In the genomic region with DNA sequence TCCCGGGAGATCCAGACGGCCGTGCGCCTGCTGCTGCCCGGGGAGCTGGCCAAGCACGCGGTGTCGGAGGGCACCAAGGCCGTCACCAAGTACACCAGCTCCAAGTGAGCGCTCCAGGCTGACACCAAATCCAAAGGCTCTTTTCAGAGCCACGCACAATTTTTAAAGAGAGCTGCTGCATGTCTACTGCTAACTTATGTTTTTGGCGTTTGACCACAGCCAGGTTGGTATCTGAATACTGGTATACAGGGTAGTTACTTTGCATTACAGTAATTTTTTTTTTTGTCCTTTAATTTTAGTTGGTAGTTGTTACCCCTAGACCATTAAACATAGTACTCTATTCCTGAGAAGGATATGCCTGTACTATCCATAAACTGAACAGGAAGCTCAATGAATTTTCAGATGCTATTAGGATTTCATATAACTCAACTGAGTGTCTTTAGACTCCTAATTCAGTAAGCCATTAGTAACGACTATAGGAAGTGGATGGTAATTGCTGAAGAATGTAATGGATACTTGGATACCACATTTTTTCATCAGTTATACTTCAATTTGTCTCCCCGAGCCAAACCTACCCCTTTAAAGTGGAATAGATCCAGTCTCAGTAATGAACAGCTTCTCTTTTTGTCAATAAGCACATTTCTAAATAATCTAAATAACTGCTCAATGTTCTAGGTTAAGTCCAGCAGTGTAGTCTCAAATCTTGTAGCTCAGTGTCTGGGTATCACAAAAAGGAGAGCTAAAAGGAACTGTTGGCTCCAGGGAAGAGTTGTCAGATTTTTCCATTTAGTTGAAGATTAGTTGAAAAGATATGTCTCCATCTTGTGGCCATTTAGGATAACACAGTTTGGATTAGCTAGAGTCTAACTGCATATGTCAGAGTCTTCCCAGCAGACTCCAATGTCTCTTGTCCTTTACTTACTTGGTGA, we compare ENCODE assay signal across 8 mouse cellular contexts. TPM values are rescaled to one million over a fixed set of nuclear protein-coding genes. Genes with fewer than 3 reads are reported as not detected.
A peak's percentile ranks its signal among the peaks of the same experiment; 100 is the strongest.
DNase-seq lines count a peak whose midpoint lies in the region; ATAC-seq and TF ChIP-seq lines count a peak whose summit lies in the region.

No protein-coding gene starts in this region.

- H3K36me3 ChIP-seq in heart, embryonic 12.5 days = no peaks in the 10 kb centered on the region
- peaks cover 0 to 4% of the 10 kb centered on the region in 2 experiments; a peak in 2 of 4 replicates for H3K36me3 ChIP-seq in MEL (ENCODE audit: control insufficient read depth in 1 of 2, insufficient read depth in 2 of 2, low read length in 2 of 2)
- no peaks in the 10 kb centered on the region for H3K36me3 ChIP-seq in kidney, postnatal 0 days (ENCODE audit: insufficient read depth, low read length)
- no peaks in the 10 kb centered on the region for H3K36me3 ChIP-seq in midbrain, embryonic 15.5 days (replicated peaks)

- peaks cover 14% of the 10 kb centered on the region; the same call in 1 of the 2 replicates for H3K4me1 ChIP-seq in heart, embryonic 12.5 days (replicated peaks)
- peaks cover 0 to 4% of the 10 kb centered on the region in 2 experiments; a peak in 1 of 4 replicates for H3K4me1 ChIP-seq in MEL (ENCODE audit: control insufficient read depth in 1 of 2, insufficient read depth in 2 of 2, low read length in 2 of 2)
- peaks cover 2% of the 10 kb centered on the region; the same call in 1 of the 2 replicates for H3K4me1 ChIP-seq in embryonic fibroblast, embryonic 13.5 days (ENCODE audit: control insufficient read depth, insufficient read depth, low read length)
- H3K4me1 ChIP-seq in kidney, postnatal 0 days (replicated peaks; ENCODE audit: insufficient read depth, low read length) = peaks cover 6% of the 10 kb centered on the region; the same call in 1 of the 2 replicates
- peaks cover 33% of the 10 kb centered on the region for H3K4me1 ChIP-seq in midbrain, embryonic 15.5 days

- peak overlapping the region; percentile 74 for H3K4me2 ChIP-seq in heart, embryonic 12.5 days
- H3K4me2 ChIP-seq in kidney, postnatal 0 days (ENCODE audit: low read length) = peak overlapping the region; percentile 51
- peak overlapping the region; percentile 87 for H3K4me2 ChIP-seq in midbrain, embryonic 15.5 days

- peak; percentile 85 to 88 for TF ChIP-seq POLR2A in MEL (IDR thresholded peaks at IDR 0.05; ENCODE audit: control insufficient read depth in 1 of 2, insufficient read depth in 1 of 2, low read depth in 1 of 2, low read length in 2 of 2, poor library complexity in 1 of 2)
- TF ChIP-seq POLR2A in embryonic fibroblast, embryonic 13.5 days (IDR thresholded peaks at IDR 0.05; ENCODE audit: low read depth, low read length) = peak; percentile 16; the same call in 1 of the 2 replicates

- H3K9ac ChIP-seq in heart, embryonic 12.5 days = peak overlapping the region; percentile 65
- peak overlapping the region; percentile 39; the same call in 1 of the 2 replicates for H3K9ac ChIP-seq in MEL (ENCODE audit: control insufficient read depth, low read depth, low read length, poor library complexity, severe bottlenecking)
- peak overlapping the region; percentile 44; the same call in 1 of the 2 replicates for H3K9ac ChIP-seq in kidney, postnatal 0 days (ENCODE audit: low read depth, low read length)
- H3K9ac ChIP-seq in midbrain, embryonic 15.5 days = peak overlapping the region; percentile 50

- ATAC-seq in heart, embryonic 12.5 days (ENCODE audit: insufficient number of reproducible peaks, low FRiP score) = peak; percentile 7; the same call in 1 of the 2 replicates
- 0 out of 2 replicates have a peak, but pooled peaks have one; percentile 5 for ATAC-seq in kidney, postnatal 0 days (replicated peaks; ENCODE audit: low FRiP score, low read depth)
- peak; percentile 41 for ATAC-seq in midbrain, embryonic 15.5 days (replicated peaks)

- TF ChIP-seq EP300 in MEL (IDR thresholded peaks at IDR 0.05; ENCODE audit: low read depth in 1 of 2, low read length in 2 of 2) = no peak

- peak in 1 of 3 experiments; percentile 52; a peak in 2 of 6 replicates for TF ChIP-seq CTCF in MEL (IDR thresholded peaks at IDR 0.05 in 2 of 3, conservative IDR thresholded peaks at IDR 0.05 in 1 of 3; ENCODE audit: control insufficient read depth in 1 of 3, insufficient read depth in 1 of 3, low read depth in 2 of 3, low read length in 3 of 3, poor library complexity in 1 of 3, severe bottlenecking in 1 of 3)
- no peak for TF ChIP-seq CTCF in embryonic fibroblast, embryonic 13.5 days (IDR thresholded peaks at IDR 0.05; ENCODE audit: borderline replicate concordance, insufficient read depth, low read length)
- peak; percentile 89 for TF ChIP-seq CTCF in kidney, postnatal 0 days (IDR thresholded peaks at IDR 0.05; ENCODE audit: low read depth)

- no peak for TF ChIP-seq RAD21 in MEL (IDR thresholded peaks at IDR 0.05; ENCODE audit: low read depth, low read length)

- H3K79me2 ChIP-seq in MEL (ENCODE audit: control insufficient read depth, insufficient read depth, low read length, poor library complexity) = no peaks in the 10 kb centered on the region; the same call in 1 of the 2 replicates

- peak overlapping the region; percentile 44 for H3K4me3 ChIP-seq in heart, embryonic 12.5 days
- peak overlapping the region in 1 of 2 experiments; percentile 19; a peak in 1 of 4 replicates for H3K4me3 ChIP-seq in MEL (ENCODE audit: control insufficient read depth in 1 of 2, insufficient read depth in 1 of 2, low read depth in 2 of 2, low read length in 2 of 2)
- peak overlapping the region; percentile 53 for H3K4me3 ChIP-seq in embryonic fibroblast, embryonic 13.5 days (ENCODE audit: insufficient read depth, low read length)
- peak overlapping the region; percentile 31 for H3K4me3 ChIP-seq in kidney, postnatal 0 days (replicated peaks; ENCODE audit: low read depth, low read length)
- peak overlapping the region; percentile 44 for H3K4me3 ChIP-seq in midbrain, embryonic 15.5 days

- 2% methylated on average over 12 of the region's 14 CpGs for WGBS in heart, embryonic 12.5 days
- 0% methylated on average over 9 of the region's 14 CpGs for WGBS in kidney, postnatal 0 days
- WGBS in midbrain, embryonic 15.5 days = under 1% methylated on average over 14 of the region's 14 CpGs

- no peaks in the 10 kb centered on the region for H3K9me3 ChIP-seq in heart, embryonic 12.5 days (replicated peaks)
- H3K9me3 ChIP-seq in MEL (replicated peaks; ENCODE audit: insufficient read depth, low read length) = no peaks in the 10 kb centered on the region
- H3K9me3 ChIP-seq in kidney, postnatal 0 days (replicated peaks; ENCODE audit: low read length) = no peaks in the 10 kb centered on the region
- H3K9me3 ChIP-seq in midbrain, embryonic 15.5 days = no peaks in the 10 kb centered on the region

- no peaks in the 10 kb centered on the region for H3K27me3 ChIP-seq in heart, embryonic 12.5 days (replicated peaks)
- no peaks in the 10 kb centered on the region for H3K27me3 ChIP-seq in MEL (ENCODE audit: control insufficient read depth in 1 of 2, insufficient read depth in 2 of 2, low read length in 2 of 2)
- H3K27me3 ChIP-seq in kidney, postnatal 0 days (ENCODE audit: insufficient read depth, low read length) = no peaks in the 10 kb centered on the region
- H3K27me3 ChIP-seq in midbrain, embryonic 15.5 days (replicated peaks) = no peaks in the 10 kb centered on the region

- H3K27ac ChIP-seq in heart, embryonic 12.5 days (ENCODE audit: poor library complexity, severe bottlenecking) = peak overlapping the region; percentile 79
- peak overlapping the region; percentile 76 for H3K27ac ChIP-seq in MEL (ENCODE audit: control insufficient read depth, low read depth, low read length)
- peak overlapping the region; percentile 46 for H3K27ac ChIP-seq in embryonic fibroblast, embryonic 13.5 days (ENCODE audit: insufficient read depth, low read length)
- H3K27ac ChIP-seq in kidney, postnatal 0 days = peak overlapping the region; percentile 70
- H3K27ac ChIP-seq in midbrain, embryonic 15.5 days = peak overlapping the region; percentile 85

- no peak for DNase-seq in heart, postnatal 4 days
- peak; percentile 88 for DNase-seq in MEL (ENCODE audit: low read depth, low spot score)
- DNase-seq in kidney, postnatal 0 days (ENCODE audit: low spot score) = peak; percentile 93
- DNase-seq in urinary bladder, adult 18-20 months (ENCODE audit: low spot score in 2 of 2) = no peak
- DNase-seq in right cerebral cortex, postnatal 14 days = no peak

RNA-seq across cellular contexts. Expression of a gene that starts 0.8 kb away (rescaled TPM):
- polyA plus RNA-seq in heart, embryonic 12.5 days (2016; fragmentation: Nextera tagmentation; extraction: Ambion mirVana) = 3.4 and 6.2 TPM in 2 replicates
- total RNA-seq in heart, postnatal 4 days (2021) = 100 to 1,000 TPM; 284 to 295 TPM
- total RNA-seq in MEL (2012; rRNA removed) = 2,032 and 2,655 TPM in 2 replicates
- 1 to 10 TPM in 1 of 2 experiments, not detected in 1; 4.7 TPM for polyA plus RNA-seq in MEL (2012; ENCODE audit: insufficient read depth in 1 of 2, insufficient read length in 2 of 2, low read depth in 1 of 2, low replicate concordance in 2 of 2, missing spikeins in 1 of 2)
- 4.1 and 8.4 TPM in 2 replicates for polyA plus RNA-seq in embryonic fibroblast, embryonic 13.5 days (2011; ENCODE audit: insufficient read length, low read depth, missing spikeins)
- 8.5 and 10.2 TPM in 2 replicates for polyA plus RNA-seq in kidney, postnatal 0 days (2015; fragmentation: Nextera tagmentation; extraction: Ambion mirVana)
- 2.9 and 3.0 TPM in 2 replicates for polyA plus RNA-seq in midbrain, embryonic 15.5 days (2015; fragmentation: Nextera tagmentation; extraction: Ambion mirVana)

RNA-seq across cellular contexts. Expression of a gene that starts 1.0 kb away (rescaled TPM):
- 11.6 and 14.5 TPM in 2 replicates for polyA plus RNA-seq in heart, embryonic 12.5 days (2016; fragmentation: Nextera tagmentation; extraction: Ambion mirVana)
- 100 to 1,000 TPM; 359 to 370 TPM for total RNA-seq in heart, postnatal 4 days (2021)
- total RNA-seq in MEL (2012; rRNA removed) = 766 and 975 TPM in 2 replicates
- polyA plus RNA-seq in MEL (2012; ENCODE audit: insufficient read depth in 1 of 2, insufficient read length in 2 of 2, low read depth in 1 of 2, low replicate concordance in 2 of 2, missing spikeins in 1 of 2) = 1 to 10 TPM in 1 of 2 experiments, not detected in 1; 5.9 TPM
- 2.6 TPM in 1 of 2 replicates, not detected in the other for polyA plus RNA-seq in embryonic fibroblast, embryonic 13.5 days (2011; ENCODE audit: insufficient read length, low read depth, missing spikeins)
- polyA plus RNA-seq in kidney, postnatal 0 days (2015; fragmentation: Nextera tagmentation; extraction: Ambion mirVana) = 33.8 and 48.4 TPM in 2 replicates
- polyA plus RNA-seq in midbrain, embryonic 15.5 days (2015; fragmentation: Nextera tagmentation; extraction: Ambion mirVana) = 5.4 and 6.8 TPM in 2 replicates

RNA-seq across cellular contexts. Expression of a gene that starts 2.6 kb away (rescaled TPM):
- 10.4 and 12.2 TPM in 2 replicates for polyA plus RNA-seq in heart, embryonic 12.5 days (2016; fragmentation: Nextera tagmentation; extraction: Ambion mirVana)
- total RNA-seq in heart, postnatal 4 days (2021) = 100 to 1,000 TPM; 139 to 147 TPM
- 1,065 and 1,370 TPM in 2 replicates for total RNA-seq in MEL (2012; rRNA removed)
- polyA plus RNA-seq in MEL (2012; ENCODE audit: insufficient read depth in 1 of 2, insufficient read length in 2 of 2, low read depth in 1 of 2, low replicate concordance in 2 of 2, missing spikeins in 1 of 2) = 10 to 100 TPM in 1 of 2 experiments, not detected in 1; 10.4 TPM
- 5.6 and 9.1 TPM in 2 replicates for polyA plus RNA-seq in embryonic fibroblast, embryonic 13.5 days (2011; ENCODE audit: insufficient read length, low read depth, missing spikeins)
- polyA plus RNA-seq in kidney, postnatal 0 days (2015; fragmentation: Nextera tagmentation; extraction: Ambion mirVana) = 15.3 and 17.2 TPM in 2 replicates
- 5.7 and 7.7 TPM in 2 replicates for polyA plus RNA-seq in midbrain, embryonic 15.5 days (2015; fragmentation: Nextera tagmentation; extraction: Ambion mirVana)

RNA-seq across cellular contexts. Expression of a gene that starts 8.1 kb away (rescaled TPM):
- polyA plus RNA-seq in heart, embryonic 12.5 days (2016; fragmentation: Nextera tagmentation; extraction: Ambion mirVana) = 2.3 and 3.6 TPM in 2 replicates
- 100 to 1,000 TPM; 416 to 424 TPM for total RNA-seq in heart, postnatal 4 days (2021)
- 2,495 and 3,316 TPM in 2 replicates for total RNA-seq in MEL (2012; rRNA removed)
- polyA plus RNA-seq in MEL (2012; ENCODE audit: insufficient read depth in 1 of 2, insufficient read length in 2 of 2, low read depth in 1 of 2, low replicate concordance in 2 of 2, missing spikeins in 1 of 2) = 1 to 10 TPM in 1 of 2 experiments, not detected in 1; 5.7 TPM
- polyA plus RNA-seq in embryonic fibroblast, embryonic 13.5 days (2011; ENCODE audit: insufficient read length, low read depth, missing spikeins) = 16.3 and 22.3 TPM in 2 replicates
- polyA plus RNA-seq in kidney, postnatal 0 days (2015; fragmentation: Nextera tagmentation; extraction: Ambion mirVana) = 4.0 and 4.8 TPM in 2 replicates
- polyA plus RNA-seq in midbrain, embryonic 15.5 days (2015; fragmentation: Nextera tagmentation; extraction: Ambion mirVana) = 0.54 and 0.63 TPM in 2 replicates

RNA-seq across cellular contexts. Expression of a gene that starts 8.4 kb away (rescaled TPM):
- polyA plus RNA-seq in heart, embryonic 12.5 days (2016; fragmentation: Nextera tagmentation; extraction: Ambion mirVana) = 3.7 and 5.0 TPM in 2 replicates
- total RNA-seq in heart, postnatal 4 days (2021) = 100 to 1,000 TPM; 504 to 579 TPM
- total RNA-seq in MEL (2012; rRNA removed) = 1,264 and 1,284 TPM in 2 replicates
- polyA plus RNA-seq in MEL (2012; ENCODE audit: insufficient read depth in 1 of 2, insufficient read length in 2 of 2, low read depth in 1 of 2, low replicate concordance in 2 of 2, missing spikeins in 1 of 2) = 1 to 10 TPM in 1 of 2 experiments, not detected in 1; 3.7 TPM
- polyA plus RNA-seq in embryonic fibroblast, embryonic 13.5 days (2011; ENCODE audit: insufficient read length, low read depth, missing spikeins) = 1.3 TPM in 1 of 2 replicates, not detected in the other
- 4.0 and 4.5 TPM in 2 replicates for polyA plus RNA-seq in kidney, postnatal 0 days (2015; fragmentation: Nextera tagmentation; extraction: Ambion mirVana)
- 1.9 TPM in 1 of 2 replicates, not detected in the other for polyA plus RNA-seq in midbrain, embryonic 15.5 days (2015; fragmentation: Nextera tagmentation; extraction: Ambion mirVana)

Comparison
In these comparisons a context has a peak if more than half of its experiments do, and no peak if none do; other contexts are left out.
1. DNase-seq: peak in MEL (single experiment) and kidney, postnatal 0 days (single experiment); none in heart, postnatal 4 days (single experiment), urinary bladder, adult 18-20 months (0 of 2) and right cerebral cortex, postnatal 14 days (single experiment).
2. Peak in every context shown above with its lines, with median percentiles within 50 percentile points of each other: ATAC-seq, H3K27ac ChIP-seq, H3K4me2 ChIP-seq and H3K9ac ChIP-seq.